Mouse (Mus musculus) kidney, adult 2 months (tissue): ENCODE results near the gene Nmt1. TPM values are rescaled to one million over a fixed set of nuclear protein-coding genes. Genes with fewer than 3 reads are reported as not detected.
A peak's percentile ranks its signal among the peaks of the same experiment; 100 is the strongest.

Source experiments
- DNase-seq: peaks from one replicate; pipeline ENCODE4 v3.0.0; 2021
- H3K27ac ChIP-seq: fragments of 200-500 bp; 2 replicates; pipeline ENCODE4 v1.5.1; 2012; ENCODE audit warnings: low read depth, low read length, control low read depth, inconsistent platforms; ENCODE audit not compliant: insufficient read depth
- H3K27me3 ChIP-seq: fragments of 200-500 bp; replicated peaks from 2 replicates; pipeline ENCODE4 v1.6.1; 2012; ENCODE audit warnings: mild to moderate bottlenecking, moderate library complexity, low read length, inconsistent platforms; ENCODE audit not compliant: control insufficient read depth, insufficient read depth
- H3K36me3 ChIP-seq: fragments of 200-500 bp; 2 replicates; pipeline ENCODE4 v1.6.1; 2012; ENCODE audit warnings: mild to moderate bottlenecking, moderate library complexity, low read length, inconsistent platforms; ENCODE audit not compliant: control insufficient read depth, insufficient read depth
- H3K4me1 ChIP-seq: fragments of 200-500 bp; 2 replicates; pipeline ENCODE4 v1.6.1; 2011; ENCODE audit warnings: low read length; ENCODE audit not compliant: control insufficient read depth, insufficient read depth
- H3K4me3 ChIP-seq: fragments of 200-500 bp; 2 replicates; pipeline ENCODE4 v1.5.1; 2011; ENCODE audit warnings: mild to moderate bottlenecking, low read depth, low read length, control low read depth; ENCODE audit not compliant: insufficient read depth
- CTCF ChIP-seq: fragments of 200-500 bp; conservative IDR thresholded peaks from 2 replicates; pipeline ENCODE4 v1.5.1; 2011; ENCODE audit warnings: low read depth, mild to moderate bottlenecking, control low read depth, low read length, moderate library complexity, mixed read lengths; ENCODE audit not compliant: insufficient read depth, insufficient read length
- POLR2A ChIP-seq: fragments of 200-500 bp; IDR thresholded peaks from one replicate; pipeline ENCODE4 v1.6.1; 2011; ENCODE audit warnings: low read depth, low read length, control low read depth
- WGBS: fragments of 180-500 bp; shearing (Covaris S2); methylation state at CpG from one replicate; pipeline ENCODE4 v1.1.7; 2018; 5-methylcytosine and 5-hydroxymethylcytosine counted together
- polyA plus RNA-seq: library from polyadenylated mRNA; depleted of rRNA; stranded (reverse); fragments of >200 nt; gene quantifications from 2 replicates; pipeline ENCODE4 v1.2.3, GENCODE M21; 2012

The Nmt1 gene
- polyA plus RNA-seq, 1 experiment, result 49.7 TPM

- DNase-seq, result no peak
- Histone ChIP-seq H3K27me3 (no peaks in the 10 kb centered on the region), H3K36me3 (no peaks in the 10 kb centered on the region), H3K27ac (peak overlapping the region; percentile 74), H3K4me3 (peak overlapping the region; percentile 93), H3K4me1 (no peaks in the 10 kb centered on the region)
- no peak for TF ChIP-seq CTCF
- TF ChIP-seq POLR2A, result no peak
- 40% methylated on average over 27 of the region's 27 CpGs for WGBS
These were observed 11.8 kb upstream of the Nmt1 start for GRCm38 (mm10) chr11:103015881-103016825.

- Histone ChIP-seq H3K4me1 (no peaks in the 10 kb centered on the region; the same call in 1 of the 2 replicates), H3K36me3 (no peaks in the 10 kb centered on the region), H3K27ac (peak overlapping the region; percentile 74), H3K27me3 (no peaks in the 10 kb centered on the region), H3K4me3 (peak overlapping the region; percentile 93)
- no peak for TF ChIP-seq CTCF
- peak; percentile 30 for TF ChIP-seq POLR2A
- whole genome bisulfite sequencing, result under 1% methylated on average over 40 of the region's 41 CpGs
- peak; percentile 99 for DNase-seq
These were observed 11.1 kb upstream of the Nmt1 start for GRCm38 (mm10) chr11:103016930-103017329.

GRCm38 (mm10) chr11:103017661-103018060, 10.3 kb upstream of the Nmt1 start:
- Histone ChIP-seq H3K27me3 (no peaks in the 10 kb centered on the region), H3K4me1 (no peaks in the 10 kb centered on the region; the same call in 1 of the 2 replicates), H3K4me3 (no peak overlapping the region), H3K36me3 (no peaks in the 10 kb centered on the region), H3K27ac (no peak overlapping the region)
- TF ChIP-seq POLR2A (no peak), CTCF (no peak)
- 42% methylated on average over 9 of the region's 9 CpGs for WGBS
- DNase-seq, result peak; percentile 77

- Histone ChIP-seq H3K4me1 (no peaks in the 10 kb centered on the region; the same call in 1 of the 2 replicates), H3K27me3 (no peaks in the 10 kb centered on the region), H3K4me3 (no peak overlapping the region), H3K36me3 (no peaks in the 10 kb centered on the region), H3K27ac (no peak overlapping the region)
- no peak for TF ChIP-seq POLR2A
- TF ChIP-seq CTCF, result no peak
- WGBS, result 69% methylated on average over 6 of the region's 6 CpGs
- no peak for DNase-seq
These were observed 9.1 kb upstream of the Nmt1 start for GRCm38 (mm10) chr11:103018860-103019259.

- Histone ChIP-seq H3K4me3 (no peak overlapping the region), H3K36me3 (no peaks in the 10 kb centered on the region), H3K27ac (no peak overlapping the region), H3K4me1 (no peaks in the 10 kb centered on the region; the same call in 1 of the 2 replicates), H3K27me3 (no peaks in the 10 kb centered on the region)
- TF ChIP-seq POLR2A (no peak), CTCF (no peak)
- 92% methylated on average over 7 of the region's 7 CpGs for WGBS
- DNase-seq, result no peak
These were observed 8.7 kb upstream of the Nmt1 start for GRCm38 (mm10) chr11:103019325-103019724.

- Histone ChIP-seq H3K36me3 (no peaks in the 10 kb centered on the region), H3K27me3 (no peaks in the 10 kb centered on the region), H3K4me1 (no peaks in the 10 kb centered on the region; the same call in 1 of the 2 replicates), H3K27ac (no peak overlapping the region), H3K4me3 (no peak overlapping the region)
- TF ChIP-seq POLR2A (no peak), CTCF (no peak)
- WGBS, result 79% methylated on average over 3 of the region's 3 CpGs
- no peak for DNase-seq
These were observed 7.2 kb upstream of the Nmt1 start for GRCm38 (mm10) chr11:103020713-103021335.

- H3K4me3 ChIP-seq, result no peak overlapping the region
- 86% methylated on average over 3 of the region's 3 CpGs for WGBS
These were observed 4.0 kb upstream of the Nmt1 start for GRCm38 (mm10) chr11:103023974-103024373.

More at GRCm38 (mm10) chr11:103023974-103024373, 4.0 kb upstream of the Nmt1 start:
- no peaks in the 10 kb centered on the region for H3K27me3 ChIP-seq
- H3K27ac ChIP-seq, result no peak overlapping the region
- no peak for DNase-seq
- H3K36me3 ChIP-seq, result no peaks in the 10 kb centered on the region
- TF ChIP-seq POLR2A (no peak), CTCF (no peak)
- H3K4me1 ChIP-seq, result peaks cover 8% of the 10 kb centered on the region
